Mouse (Mus musculus) limb, embryonic 15.5 days (tissue): ENCODE data around the gene Lama1. TPM values are rescaled to one million over a fixed set of nuclear protein-coding genes. Genes with fewer than 3 reads are reported as not detected.
A peak's percentile ranks its signal among the peaks of the same experiment; 100 is the strongest.
"Not testable (repeated sequence)": the region's sequence is repeated elsewhere in the genome, so short reads cannot be mapped to it uniquely, and the experiment has no call there.

ENCODE experiments used
- ATAC-seq: fragments of 200-750 bp; cut with Nextera tagmentation; 2 replicates; pipeline ENCODE4 v1.8.0; 2017; ENCODE audit warnings: low read depth, moderate TSS enrichment; ENCODE audit not compliant: insufficient number of reproducible peaks, low FRiP score, low TSS enrichment
- H3K27ac ChIP-seq: fragments of 300-500 bp; sonication (generic); 2 replicates; pipeline ENCODE4 v1.5.1; 2015; ENCODE audit warnings: moderate library complexity, mild to moderate bottlenecking, inconsistent platforms
- H3K27me3 ChIP-seq: fragments of 300-500 bp; sonication (generic); 2 replicates; pipeline ENCODE4 v1.6.1; 2015; ENCODE audit warnings: inconsistent platforms
- H3K36me3 ChIP-seq: fragments of 300-500 bp; sonication (generic); 2 replicates; pipeline ENCODE4 v1.6.1; 2015; ENCODE audit warnings: inconsistent platforms
- H3K4me1 ChIP-seq: fragments of 300-500 bp; sonication (generic); 2 replicates; pipeline ENCODE4 v1.6.1; 2015; ENCODE audit warnings: inconsistent platforms
- H3K4me2 ChIP-seq: fragments of 300-500 bp; sonication (generic); 2 replicates; pipeline ENCODE4 v1.6.1; 2015; ENCODE audit warnings: mild to moderate bottlenecking, inconsistent platforms
- H3K4me3 ChIP-seq: fragments of 300-500 bp; sonication (generic); 2 replicates; pipeline ENCODE4 v1.5.1; 2015; ENCODE audit warnings: mild to moderate bottlenecking, inconsistent platforms
- H3K9ac ChIP-seq: fragments of 300-500 bp; sonication (generic); 2 replicates; pipeline ENCODE4 v1.6.1; 2015; ENCODE audit warnings: inconsistent platforms
- H3K9me3 ChIP-seq: fragments of 300-500 bp; sonication (generic); 2 replicates; pipeline ENCODE4 v1.6.1; 2016; ENCODE audit warnings: inconsistent platforms
- WGBS: fragments of 180-500 bp; shearing (Covaris S2); methylation state at CpG from one replicate; pipeline ENCODE4 v1.1.7; 2015; 5-methylcytosine and 5-hydroxymethylcytosine counted together
- polyA plus RNA-seq: library from polyadenylated mRNA; unstranded; fragments of >200 nt; fragmentation: Nextera tagmentation; extraction: Ambion mirVana; gene quantifications from 2 replicates; pipeline ENCODE4 v1.2.1, GENCODE M21; 2015

The Lama1 gene
- polyA plus RNA-seq, 1 experiment from 2014 or later = 3.3 TPM

- no peak for ATAC-seq
- Histone ChIP-seq H3K36me3 (no peaks in the 10 kb centered on the region), H3K27ac (no peak overlapping the region), H3K4me1 (no peaks in the 10 kb centered on the region), H3K27me3 (no peaks in the 10 kb centered on the region), H3K9ac (no peak overlapping the region), H3K9me3 (no peaks in the 10 kb centered on the region), H3K4me3 (no peak overlapping the region), H3K4me2 (no peak overlapping the region)
- WGBS = 62% methylated on average over 4 of the region's 4 CpGs
Measured at GRCm38 (mm10) chr17:67779812-67780211, 82.8 kb downstream of the Lama1 start.

- Histone ChIP-seq H3K36me3 (no peaks in the 10 kb centered on the region), H3K9me3 (no peaks in the 10 kb centered on the region), H3K4me1 (no peaks in the 10 kb centered on the region), H3K4me3 (no peak overlapping the region), H3K4me2 (no peak overlapping the region), H3K27ac (no peak overlapping the region), H3K27me3 (no peaks in the 10 kb centered on the region), H3K9ac (no peak overlapping the region)
- no peak for ATAC-seq
- 89% methylated on average over 10 of the region's 10 CpGs for WGBS
Measured at GRCm38 (mm10) chr17:67791091-67791490, 94.0 kb downstream of the Lama1 start.

- Histone ChIP-seq H3K9me3 (no peaks in the 10 kb centered on the region), H3K4me1 (no peaks in the 10 kb centered on the region), H3K27ac (no peak overlapping the region), H3K9ac (no peak overlapping the region), H3K27me3 (no peaks in the 10 kb centered on the region), H3K4me3 (no peak overlapping the region), H3K36me3 (no peaks in the 10 kb centered on the region), H3K4me2 (no peak overlapping the region)
- 94% methylated on average over 16 of the region's 16 CpGs for WGBS
- ATAC-seq = no peak
Measured at GRCm38 (mm10) chr17:67809171-67809570, 112.1 kb downstream of the Lama1 start.

GRCm38 (mm10) chr17:67813666-67814065, 116.6 kb downstream of the Lama1 start:
- Histone ChIP-seq H3K36me3 (no peaks in the 10 kb centered on the region; the same call in 1 of the 2 replicates), H3K4me3 (no peak overlapping the region), H3K4me2 (no peak overlapping the region), H3K27me3 (no peaks in the 10 kb centered on the region), H3K9ac (no peak overlapping the region), H3K4me1 (no peaks in the 10 kb centered on the region), H3K9me3 (no peaks in the 10 kb centered on the region), H3K27ac (no peak overlapping the region)
- ATAC-seq = no peak
- 86% methylated on average over 6 of the region's 6 CpGs for WGBS

- Histone ChIP-seq H3K36me3 (no peaks in the 10 kb centered on the region; the same call in 1 of the 2 replicates), H3K27me3 (no peaks in the 10 kb centered on the region), H3K4me3 (no peak overlapping the region), H3K9ac (no peak overlapping the region), H3K4me2 (no peak overlapping the region), H3K27ac (no peak overlapping the region), H3K4me1 (no peaks in the 10 kb centered on the region), H3K9me3 (no peaks in the 10 kb centered on the region)
- no peak for ATAC-seq
- 93% methylated on average over 11 of the region's 11 CpGs for WGBS
Measured at GRCm38 (mm10) chr17:67815720-67816119, 118.7 kb downstream of the Lama1 start.

GRCm38 (mm10) chr17:67816916-67817315, 119.9 kb downstream of the Lama1 start:
- H3K36me3 ChIP-seq = no peaks in the 10 kb centered on the region; the same call in 1 of the 2 replicates
- WGBS = 92% methylated on average over 10 of the region's 10 CpGs
- H3K4me3 ChIP-seq = no peak overlapping the region
- no peak for ATAC-seq
- no peak overlapping the region for H3K27ac ChIP-seq
- no peaks in the 10 kb centered on the region for H3K4me1 ChIP-seq
- no peaks in the 10 kb centered on the region for H3K27me3 ChIP-seq
- H3K9me3 ChIP-seq = no peaks in the 10 kb centered on the region
- no peak overlapping the region for H3K4me2 ChIP-seq
- no peak overlapping the region for H3K9ac ChIP-seq

GRCm38 (mm10) chr17:67827431-67827830, 130.4 kb downstream of the Lama1 start:
- H3K36me3 ChIP-seq = no peaks in the 10 kb centered on the region
- H3K9me3 ChIP-seq = no peaks in the 10 kb centered on the region
- WGBS = 84% methylated on average over 3 of the region's 3 CpGs
- H3K4me3 ChIP-seq = no peak overlapping the region
- ATAC-seq = no peak
- no peak overlapping the region for H3K4me2 ChIP-seq
- no peak overlapping the region for H3K27ac ChIP-seq
- no peaks in the 10 kb centered on the region for H3K4me1 ChIP-seq
- no peaks in the 10 kb centered on the region for H3K27me3 ChIP-seq
- no peak overlapping the region for H3K9ac ChIP-seq

GRCm38 (mm10) chr17:67836146-67836895, 139.3 kb downstream of the Lama1 start:
- H3K27ac ChIP-seq = no peak overlapping the region
- ATAC-seq = no peak
- H3K9me3 ChIP-seq = peaks cover 4% of the 10 kb centered on the region; the same call in 1 of the 2 replicates
- H3K36me3 ChIP-seq = peaks cover 2% of the 10 kb centered on the region
- H3K4me3 ChIP-seq = no peak overlapping the region
- no peak overlapping the region for H3K4me2 ChIP-seq
- no peak overlapping the region for H3K9ac ChIP-seq
- H3K4me1 ChIP-seq = 0 out of 2 replicates have a peak, but pooled peaks cover 3% of the 10 kb centered on the region
- no peaks in the 10 kb centered on the region for H3K27me3 ChIP-seq
- 95% methylated on average over 20 of the region's 20 CpGs for WGBS

- H3K27ac ChIP-seq = no peak overlapping the region
- no peak overlapping the region for H3K9ac ChIP-seq
- peaks cover 7% of the 10 kb centered on the region for H3K36me3 ChIP-seq
- H3K27me3 ChIP-seq = no peaks in the 10 kb centered on the region
- 60% methylated on average over 17 of the region's 17 CpGs for WGBS
- peak; percentile 48; the same call in 1 of the 2 replicates for ATAC-seq
- 0 out of 2 replicates have a peak, but pooled peaks cover 3% of the 10 kb centered on the region for H3K4me1 ChIP-seq
- no peak overlapping the region for H3K4me3 ChIP-seq
- H3K4me2 ChIP-seq = no peak overlapping the region
- peaks cover 4% of the 10 kb centered on the region; the same call in 1 of the 2 replicates for H3K9me3 ChIP-seq
Measured at GRCm38 (mm10) chr17:67837351-67838090, 140.5 kb downstream of the Lama1 start.

- Histone ChIP-seq H3K4me3 (no peak overlapping the region), H3K27ac (no peak overlapping the region), H3K9ac (no peak overlapping the region), H3K4me2 (no peak overlapping the region), H3K4me1 (0 out of 2 replicates have a peak, but pooled peaks cover 3% of the 10 kb centered on the region), H3K27me3 (no peaks in the 10 kb centered on the region), H3K36me3 (peaks cover 12% of the 10 kb centered on the region), H3K9me3 (peaks cover 4% of the 10 kb centered on the region; the same call in 1 of the 2 replicates)
- no peak for ATAC-seq
- 91% methylated on average over 13 of the region's 13 CpGs for WGBS
Measured at GRCm38 (mm10) chr17:67838948-67839347, 141.9 kb downstream of the Lama1 start.

- not testable (repeated sequence) for ATAC-seq, H3K4me3 ChIP-seq, H3K9ac ChIP-seq, H3K9me3 ChIP-seq, H3K27ac ChIP-seq, H3K4me1 ChIP-seq, H3K4me2 ChIP-seq, H3K27me3 ChIP-seq
- WGBS = 96% methylated on average over 2 of the region's 2 CpGs
- peaks cover 28% of the 10 kb centered on the region for H3K36me3 ChIP-seq
Measured at GRCm38 (mm10) chr17:67841494-67841893, 144.4 kb downstream of the Lama1 start.

GRCm38 (mm10) chr17:67861080-67861630, 164.1 kb downstream of the Lama1 start:
- Histone ChIP-seq H3K4me2 (no peak overlapping the region), H3K9ac (no peak overlapping the region), H3K27ac (no peak overlapping the region), H3K9me3 (no peaks in the 10 kb centered on the region), H3K27me3 (no peaks in the 10 kb centered on the region), H3K4me1 (peaks cover 25% of the 10 kb centered on the region), H3K36me3 (peaks cover 50% of the 10 kb centered on the region), H3K4me3 (no peak overlapping the region)
- no peak for ATAC-seq
- 75% methylated on average over 10 of the region's 10 CpGs for WGBS
